Mouse (Mus musculus) frontal cortex, adult 2 months (tissue): Measurements from ENCODE around the gene Idh1. TPM values are rescaled to one million over a fixed set of nuclear protein-coding genes. Genes with fewer than 3 reads are reported as not detected.

Source experiments
- DNase-seq, 2 experiments: peaks; one replicate each; pipeline ENCODE4 v3.0.0; 2022; ENCODE audit warnings: low spot score in 1 of 2; ENCODE audit errors: extremely low spot score in 1 of 2
- polyA plus RNA-seq: library from polyadenylated mRNA; depleted of rRNA; stranded (reverse); fragments of >200 nt; gene quantifications from 2 replicates; pipeline ENCODE4 v1.2.3, GENCODE M21; 2012

Idh1 gene
- polyA plus RNA-seq, 1 experiment, result 47.7 TPM

DNA sequence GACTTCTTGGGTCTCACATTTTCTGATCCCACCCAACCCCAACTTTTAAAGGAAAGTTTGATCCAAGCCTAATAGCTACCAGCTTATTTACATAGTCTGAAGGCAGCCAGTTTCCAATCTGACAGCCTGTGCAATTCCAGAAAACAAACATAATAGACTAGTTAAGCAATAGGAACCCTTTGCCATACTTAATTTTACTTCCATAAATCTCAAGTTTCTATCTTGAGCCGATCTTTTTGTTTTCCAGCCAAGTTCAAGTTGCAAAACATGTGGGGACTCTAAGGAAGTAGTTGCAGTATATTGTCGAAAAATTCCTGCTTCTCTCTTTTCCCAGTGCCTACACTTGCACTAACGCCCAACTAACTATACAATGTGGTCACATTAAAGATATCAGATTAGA is 8.8 kb downstream of the Idh1 start:
- DNase-seq, result no peak

DNA sequence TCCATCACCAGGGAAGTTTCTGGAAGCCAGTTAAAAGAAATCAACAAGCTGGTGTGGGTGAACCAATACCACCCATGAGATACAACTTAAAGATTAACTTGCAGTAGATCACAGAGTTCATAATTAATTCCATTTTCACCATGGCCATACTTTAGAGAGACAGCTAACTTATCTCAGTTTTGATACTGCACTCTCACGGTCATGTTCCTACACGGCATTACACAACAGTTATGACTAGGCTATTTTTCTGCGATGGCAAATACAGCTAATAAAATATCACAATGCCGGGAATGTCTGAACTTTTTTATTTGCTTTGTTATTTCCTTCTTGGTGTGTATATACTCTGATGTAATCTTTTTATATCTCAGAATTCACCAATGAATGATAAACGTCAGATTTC is 9.4 kb downstream of the Idh1 start:
- no peak for DNase-seq

DNA sequence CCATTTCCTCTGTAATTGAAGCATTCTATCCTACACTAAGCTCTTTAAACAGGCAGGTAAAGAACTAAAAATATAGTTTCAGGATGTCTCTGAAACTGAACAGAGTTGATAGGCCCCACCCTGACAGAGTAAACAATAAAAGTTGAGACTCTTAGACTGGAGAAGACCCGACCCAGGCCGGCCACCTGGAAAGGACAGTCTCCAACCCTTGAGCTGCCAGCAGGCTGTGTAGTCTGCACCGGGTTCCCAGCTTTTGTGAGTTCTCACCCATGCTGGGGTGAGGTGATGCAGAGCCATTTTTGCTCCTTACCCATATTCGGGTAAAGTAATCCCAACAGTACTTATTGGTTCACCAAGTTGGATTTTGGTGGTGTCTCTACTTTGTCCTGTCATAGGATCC is 10.1 kb downstream of the Idh1 start:
- no peak for DNase-seq

DNA sequence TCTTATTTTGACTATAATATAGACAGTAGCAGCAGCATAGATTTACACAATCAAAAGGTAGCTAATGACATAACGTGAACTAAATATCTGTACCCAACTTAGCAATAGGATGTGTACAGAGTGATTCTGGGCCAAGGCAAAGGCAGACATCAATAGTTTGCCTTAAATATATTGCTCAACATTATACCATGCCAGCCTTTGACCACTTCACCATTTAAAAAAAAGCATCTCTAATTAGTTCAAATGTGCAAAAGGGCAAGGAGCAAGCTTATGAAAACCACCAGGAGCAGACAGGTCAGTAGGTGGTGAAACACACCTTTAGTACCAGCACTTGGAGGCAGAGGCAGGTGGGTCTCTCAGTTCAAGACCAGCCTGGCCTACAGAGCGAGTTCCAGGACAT is 12.6 kb downstream of the Idh1 start:
- DNase-seq, result no peak

DNA sequence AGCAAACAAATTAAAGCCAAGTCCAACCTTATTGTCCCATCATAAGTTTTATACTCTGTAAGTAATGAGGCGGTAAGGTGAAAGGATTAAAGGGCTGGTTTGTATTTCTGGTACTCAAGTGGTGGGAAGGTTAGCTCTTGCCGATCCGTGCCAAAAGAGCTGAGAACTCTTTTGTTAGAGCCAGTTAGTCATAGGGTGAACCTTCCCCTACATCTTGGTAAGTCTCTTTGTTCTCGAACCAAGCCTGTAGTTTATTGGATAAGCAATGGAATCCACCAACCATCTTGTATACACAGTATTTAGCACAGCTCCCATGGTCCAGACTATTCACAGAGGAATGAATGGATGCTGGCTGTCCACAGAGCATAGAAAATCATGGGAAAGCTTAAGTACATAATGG is 14.7 kb downstream of the Idh1 start:
- no peak for DNase-seq

DNA sequence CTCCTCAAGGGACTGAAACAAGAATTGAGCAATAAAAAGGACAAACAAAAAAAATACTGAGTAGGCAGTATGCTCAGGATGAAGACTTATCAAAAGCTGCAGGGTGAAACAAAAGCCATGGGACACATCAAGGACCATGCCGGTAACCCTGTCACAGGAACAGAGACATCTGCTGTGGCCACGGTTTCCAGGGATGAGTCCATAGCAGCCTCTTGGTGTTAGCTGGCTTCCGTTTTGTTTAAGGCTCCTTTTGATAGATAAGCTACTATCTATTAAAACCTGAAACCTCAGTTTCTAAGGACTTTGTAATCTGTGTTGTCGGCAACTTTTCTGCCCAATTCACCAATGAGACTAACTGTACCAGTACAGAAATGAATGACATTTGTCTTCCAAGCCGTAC is 16.4 kb downstream of the Idh1 start:
- no peak for DNase-seq

DNA sequence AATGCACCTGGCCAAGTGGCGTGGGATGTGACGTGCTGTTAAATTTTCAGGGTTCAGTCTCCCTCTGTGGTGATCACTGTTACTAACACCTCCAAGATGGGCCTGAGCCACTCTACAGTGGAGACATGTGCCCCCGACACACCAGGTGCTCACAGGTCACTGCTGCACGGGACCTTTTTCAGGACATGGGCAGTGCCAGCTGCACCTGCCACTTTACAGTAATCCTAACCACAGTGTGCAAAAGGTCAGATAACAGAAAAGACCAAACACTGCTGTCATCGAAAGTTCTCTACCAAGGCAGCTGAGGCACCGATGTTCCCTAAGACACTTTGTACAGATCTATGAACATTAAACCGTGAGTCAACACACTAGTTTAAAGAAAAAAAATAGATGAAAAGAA is 16.8 kb downstream of the Idh1 start:
- DNase-seq, result no peak

DNA sequence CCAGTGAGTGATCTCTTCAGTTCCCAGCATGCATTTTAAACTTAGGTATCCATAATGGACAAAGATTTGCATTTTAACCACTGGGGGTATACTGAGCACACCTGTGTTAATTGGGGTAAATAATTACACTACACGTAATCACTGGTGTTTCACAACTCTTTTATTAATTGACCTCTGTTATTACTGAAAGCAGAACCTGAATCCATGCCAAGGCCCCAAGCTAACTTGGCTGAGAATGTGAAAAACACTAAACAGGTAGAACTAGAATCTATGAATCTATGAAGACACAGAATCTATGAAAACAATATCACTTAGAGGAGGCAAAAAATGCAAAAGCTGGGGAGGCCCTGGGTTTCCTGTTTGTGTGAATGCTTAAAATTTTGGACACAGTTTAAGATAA is 18.8 kb downstream of the Idh1 start:
- no peak for DNase-seq

DNA sequence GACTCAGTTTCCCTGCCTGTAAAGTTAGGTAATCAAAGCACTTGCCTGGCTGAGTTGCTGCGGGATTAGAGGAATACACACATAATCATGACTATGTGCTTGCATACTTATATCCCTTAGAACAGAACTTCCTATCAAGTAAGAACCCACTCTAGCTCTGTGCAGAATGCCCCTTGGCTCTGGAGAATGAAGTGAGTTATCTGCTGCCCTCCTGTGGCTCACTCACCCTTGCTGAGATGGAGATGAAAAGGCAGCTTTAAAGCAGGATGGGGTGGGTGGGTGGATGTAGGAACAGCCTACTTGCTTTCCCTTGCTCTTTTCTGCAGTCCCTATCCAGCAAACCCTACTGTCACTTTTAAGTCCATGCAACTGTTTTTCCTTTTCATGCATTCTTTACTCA is 24.1 kb downstream of the Idh1 start:
- peak in 1 of 2 experiments; percentile 35 for DNase-seq

DNA sequence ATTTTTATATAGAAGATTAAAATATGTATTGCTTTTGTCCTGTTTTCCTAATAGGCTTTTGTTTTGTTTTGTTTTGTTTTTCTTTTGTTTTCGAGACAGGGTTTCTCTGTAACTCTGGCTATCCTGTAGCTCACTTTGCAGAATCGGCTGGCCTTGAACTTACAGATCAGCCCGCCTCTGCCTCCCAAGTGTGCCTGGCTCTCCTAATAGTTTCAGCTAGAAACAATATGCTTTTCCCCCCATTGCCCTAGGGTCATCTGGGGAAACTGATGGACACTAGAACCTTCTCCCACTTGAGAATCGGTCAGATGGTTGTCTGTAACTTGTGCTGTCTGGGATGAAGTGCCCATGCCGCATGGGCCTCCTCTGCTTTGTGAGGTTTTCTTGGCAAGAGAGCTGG is 30.2 kb downstream of the Idh1 start:
- DNase-seq, result no peak

DNA sequence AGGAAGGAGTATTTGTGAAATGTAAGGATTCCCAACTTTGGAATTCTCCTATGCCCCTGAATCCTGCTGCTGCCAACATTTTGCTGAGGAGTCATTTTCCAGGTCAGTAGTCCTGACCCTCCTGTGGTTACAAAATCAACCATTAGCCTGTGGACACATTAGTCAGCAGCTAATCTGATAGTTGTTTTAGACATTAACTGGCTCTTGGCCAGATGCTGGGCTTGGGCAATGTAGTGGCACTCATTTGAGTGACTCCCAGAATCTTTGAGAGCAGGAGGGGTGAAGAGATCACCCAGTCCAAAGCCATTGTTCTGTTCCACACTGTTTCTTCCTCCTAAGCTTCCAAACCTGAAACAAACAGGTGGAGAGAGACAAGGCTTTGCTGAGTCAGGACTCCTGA is 31.5 kb downstream of the Idh1 start:
- DNase-seq, result no peak

DNA sequence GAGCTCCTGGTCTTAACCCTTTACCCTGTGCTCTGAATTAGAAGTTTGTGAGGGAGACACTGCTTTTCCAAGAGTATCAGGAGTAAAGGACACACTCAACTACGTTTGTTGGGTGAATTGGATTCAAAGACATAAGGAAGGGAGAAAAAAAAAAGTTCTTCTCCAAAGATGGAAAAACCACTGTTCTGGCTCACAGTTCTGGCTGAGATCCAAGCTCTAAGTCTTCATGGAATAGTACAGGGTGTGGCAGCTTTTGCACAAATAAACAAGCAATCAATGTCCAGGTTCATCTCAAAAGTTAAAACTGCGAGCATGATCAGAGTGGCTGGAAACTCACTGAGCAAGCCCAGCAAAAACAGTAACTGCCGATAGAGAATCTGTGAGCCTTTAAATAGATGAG is 38.3 kb downstream of the Idh1 start:
- DNase-seq, result no peak

DNA sequence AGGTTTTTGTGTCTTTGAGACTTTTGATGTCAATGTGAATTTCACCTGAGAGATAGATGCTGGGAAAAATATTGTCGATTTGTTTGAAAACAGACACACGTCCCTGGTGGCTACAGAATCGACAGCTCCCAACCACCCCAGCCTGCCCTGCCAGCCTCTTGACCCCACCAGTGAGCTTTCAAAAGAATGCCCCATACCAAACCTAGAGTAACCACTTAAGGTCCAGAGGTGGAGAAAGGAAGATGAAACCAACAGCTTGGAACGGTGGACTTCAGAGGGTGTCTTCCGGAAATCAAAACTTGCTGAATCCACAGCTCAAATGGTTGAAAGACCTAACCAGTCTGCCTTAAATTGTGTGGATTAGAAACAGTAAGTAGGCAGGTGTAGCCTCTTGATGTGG is 39.0 kb downstream of the Idh1 start:
- no peak for DNase-seq

DNA sequence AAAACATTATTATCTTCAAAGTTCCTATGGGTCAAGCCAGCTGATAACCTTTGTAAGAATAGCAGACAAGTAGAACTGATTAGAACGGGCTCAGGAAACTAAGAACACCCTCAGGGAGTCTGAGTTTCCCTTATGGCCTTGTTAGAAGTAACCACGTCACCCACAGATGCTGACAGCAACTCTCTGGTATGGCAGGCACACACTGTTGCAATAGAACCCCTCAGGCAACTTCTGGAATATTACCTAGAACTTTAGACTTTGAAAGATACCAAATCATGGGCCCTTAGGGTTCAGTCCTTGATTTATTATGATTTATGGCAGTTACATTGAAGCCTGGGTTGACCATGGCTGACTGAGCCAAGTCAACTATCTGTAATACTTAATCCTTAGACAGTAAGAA is 39.7 kb downstream of the Idh1 start:
- DNase-seq, result no peak

DNA sequence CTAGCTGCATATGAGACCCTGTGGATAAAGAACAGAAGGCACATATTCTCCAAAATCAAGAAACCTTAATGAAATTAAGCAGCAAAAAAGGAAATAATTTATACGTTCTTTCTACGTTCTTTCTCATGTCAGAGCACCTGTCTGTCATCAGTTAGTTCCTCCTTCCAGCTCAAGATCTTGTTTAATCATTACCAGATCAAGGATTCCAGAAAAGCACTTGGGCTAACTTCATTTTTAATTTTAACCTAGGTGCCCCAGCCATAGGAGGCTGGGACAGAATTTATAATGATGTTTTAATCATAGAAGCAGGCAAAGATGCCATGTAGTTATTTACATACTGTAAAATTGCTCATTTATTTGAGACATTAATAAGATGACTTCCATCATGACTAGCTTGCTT is 41.5 kb downstream of the Idh1 start:
- DNase-seq, result no peak

DNA sequence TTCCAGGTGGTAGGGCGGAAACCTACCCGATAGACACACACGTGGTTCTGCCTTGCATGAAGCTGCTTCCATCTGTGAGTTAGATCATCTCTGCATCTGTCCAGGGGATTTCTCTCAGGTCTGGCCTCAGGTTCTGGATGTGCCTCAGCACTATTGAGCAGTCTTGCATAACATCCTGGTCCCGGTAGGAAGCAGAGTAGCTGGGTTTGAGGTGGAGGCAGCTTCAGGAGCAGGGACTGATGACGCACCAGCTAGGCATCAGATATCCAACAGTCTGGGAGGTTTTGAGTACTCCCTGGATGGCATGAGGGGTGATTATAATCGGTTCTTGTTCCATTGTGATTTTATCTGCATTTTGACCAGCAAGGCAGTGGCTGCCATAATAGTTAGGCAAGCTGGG is 48.7 kb downstream of the Idh1 start:
- no peak for DNase-seq

DNA sequence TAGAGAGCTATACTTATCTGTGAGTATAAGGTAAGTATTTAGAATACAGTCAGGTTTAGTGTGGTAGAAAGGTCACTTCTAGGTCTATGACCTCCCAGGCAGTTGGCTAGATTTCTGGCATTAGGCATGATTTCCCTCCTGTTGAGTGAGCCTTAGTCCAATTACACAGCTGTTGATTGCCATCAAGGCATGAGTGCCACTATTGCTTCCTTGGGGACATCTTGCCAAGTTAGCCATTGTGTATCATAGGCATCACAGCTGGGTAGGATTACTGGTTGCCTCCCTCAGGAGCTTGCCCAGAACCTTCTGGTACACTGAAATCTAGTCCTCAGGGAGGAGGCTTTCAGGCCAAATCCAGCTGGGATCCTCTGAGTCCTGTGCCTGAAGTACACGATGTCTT is 53.5 kb downstream of the Idh1 start:
- DNase-seq, result no peak

DNA sequence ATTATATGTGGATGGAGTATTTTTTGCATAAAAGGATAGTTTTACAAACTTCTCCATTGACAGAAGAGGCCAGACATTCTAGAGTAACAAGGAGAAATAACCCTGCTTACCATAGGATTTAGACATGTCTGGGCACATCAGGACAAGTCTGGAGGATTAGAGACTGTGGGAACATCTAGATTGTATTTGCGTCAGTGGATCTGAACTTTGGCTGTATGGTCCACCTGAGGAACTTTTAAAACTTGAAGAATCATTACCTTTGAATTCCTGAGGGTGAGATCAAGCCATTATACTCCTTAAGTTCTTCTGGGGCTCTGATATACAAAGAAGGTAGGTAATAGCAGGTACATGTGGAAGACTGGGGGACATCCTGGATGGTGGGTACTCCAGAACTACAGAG is 54.6 kb downstream of the Idh1 start:
- DNase-seq, result no peak

DNA sequence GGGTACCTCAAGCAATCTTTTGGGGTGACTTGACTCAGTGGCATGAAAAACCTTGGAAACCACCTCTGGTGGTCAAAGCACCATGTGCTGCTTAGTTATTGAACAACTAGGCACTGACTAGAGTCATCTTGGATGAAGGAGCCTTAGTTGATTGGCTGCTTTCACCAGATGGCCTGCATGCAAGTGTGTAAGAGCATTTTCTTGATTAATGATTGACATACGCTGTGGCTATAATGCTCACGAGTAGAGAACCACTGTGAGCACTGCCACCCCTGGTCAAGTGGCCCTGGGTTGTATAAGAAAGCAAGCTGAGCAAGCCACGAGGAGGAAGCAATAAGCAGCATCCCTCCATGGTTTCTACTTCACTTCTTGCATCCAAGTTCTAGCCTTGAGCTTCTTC is 56.1 kb downstream of the Idh1 start:
- DNase-seq, result no peak

DNA sequence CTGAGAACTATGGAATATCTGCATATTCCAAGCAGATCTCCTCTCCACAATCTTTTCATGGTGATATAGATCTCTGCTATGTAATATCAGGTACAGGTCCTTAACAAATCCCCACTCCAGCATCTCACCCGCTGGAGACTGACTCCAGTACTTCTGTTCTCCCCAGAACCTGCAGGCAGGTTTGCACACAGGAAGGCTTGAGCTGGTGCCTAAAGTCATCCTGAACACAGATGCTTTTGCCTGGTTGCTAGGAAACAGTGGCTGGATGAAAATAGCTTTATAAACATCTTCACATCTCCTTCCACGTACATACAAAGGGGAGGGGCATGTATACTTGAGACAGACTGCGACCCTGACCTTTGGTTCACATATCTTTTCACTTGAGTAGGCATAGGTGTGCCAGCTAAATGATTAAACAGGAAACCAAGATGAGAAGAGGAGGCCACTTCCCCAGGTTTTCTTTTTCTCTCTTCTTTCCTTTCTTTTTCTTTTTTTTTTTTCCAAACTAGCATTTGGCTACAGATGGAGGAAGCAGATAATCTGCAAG is 56.6 kb downstream of the Idh1 start:
- no peak for DNase-seq

DNA sequence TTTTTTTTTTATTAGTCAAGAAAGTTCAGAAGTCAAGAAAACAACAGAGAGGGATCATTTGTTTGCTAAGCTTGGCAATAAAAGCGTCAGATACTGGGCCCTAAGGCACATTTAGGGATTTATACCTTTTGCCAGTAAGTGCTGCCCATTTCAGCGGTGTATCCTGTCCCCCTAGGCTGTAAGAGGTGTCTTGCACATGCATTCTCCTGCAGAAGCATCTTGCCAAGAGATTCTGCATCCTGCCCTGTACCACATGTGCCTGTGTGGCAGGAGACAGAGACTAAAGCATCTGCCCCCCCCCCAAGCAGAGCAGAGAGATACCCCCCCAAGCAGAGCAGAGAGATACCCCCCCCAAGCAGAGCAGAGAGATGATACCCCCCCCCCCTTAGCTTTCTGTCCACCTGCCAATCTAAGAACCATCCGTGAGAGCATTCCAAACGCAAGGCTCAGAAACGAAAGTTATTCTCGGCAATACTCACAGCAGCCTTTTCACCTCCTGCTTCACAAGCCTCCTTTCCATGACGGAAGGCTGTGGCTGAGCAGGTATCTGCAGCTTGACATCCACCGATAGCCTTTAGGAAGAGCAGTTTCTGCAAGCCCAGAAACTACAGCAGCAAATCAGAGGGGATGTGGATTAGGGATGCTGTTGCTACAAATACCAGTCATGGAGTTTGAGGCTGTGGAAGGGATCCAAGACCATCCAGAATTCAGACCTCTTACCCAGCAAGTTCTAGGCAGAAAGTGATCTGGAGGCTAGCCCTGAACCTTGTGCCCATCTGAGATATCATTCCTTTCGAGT is 63.5 kb downstream of the Idh1 start, which contains the start of gene D630023F18Rik:
TSS of gene D630023F18Rik (minus strand) at position 641 of the 799 bp plus-strand sequence.
- DNase-seq, result peak; percentile 12 to 55

DNA sequence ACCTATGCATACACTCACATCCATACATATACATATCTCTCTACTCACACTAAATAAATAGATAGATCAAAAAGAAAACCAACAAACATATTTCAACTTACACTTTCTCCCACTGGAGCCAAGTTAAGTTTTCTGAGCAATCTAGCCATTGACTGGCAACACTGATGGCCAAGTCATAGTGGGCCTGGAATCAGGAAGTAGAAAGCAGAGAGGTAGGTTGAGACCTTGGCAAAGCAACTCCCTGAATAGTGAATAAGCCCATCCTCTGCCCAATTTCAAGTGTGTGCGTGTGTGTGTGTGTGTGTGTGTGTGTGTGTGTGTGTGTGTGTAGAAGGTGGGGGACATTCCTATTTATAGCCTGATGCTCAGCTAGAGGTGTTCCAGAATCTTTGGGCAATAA is 66.9 kb downstream of the Idh1 start, which contains the start of gene Gm28845:
TSS of gene Gm28845 (minus strand) at position 121 of the 400 bp plus-strand sequence.
- DNase-seq, result no peak
